Mouse (Mus musculus): ENCODE data around the gene Fam110a. TPM values are rescaled to one million over a fixed set of nuclear protein-coding genes. Genes with fewer than 3 reads are reported as not detected.

The Fam110a gene
- polyA plus RNA-seq, 1 experiment from 2014 or later: 29.0 TPM

DNA sequence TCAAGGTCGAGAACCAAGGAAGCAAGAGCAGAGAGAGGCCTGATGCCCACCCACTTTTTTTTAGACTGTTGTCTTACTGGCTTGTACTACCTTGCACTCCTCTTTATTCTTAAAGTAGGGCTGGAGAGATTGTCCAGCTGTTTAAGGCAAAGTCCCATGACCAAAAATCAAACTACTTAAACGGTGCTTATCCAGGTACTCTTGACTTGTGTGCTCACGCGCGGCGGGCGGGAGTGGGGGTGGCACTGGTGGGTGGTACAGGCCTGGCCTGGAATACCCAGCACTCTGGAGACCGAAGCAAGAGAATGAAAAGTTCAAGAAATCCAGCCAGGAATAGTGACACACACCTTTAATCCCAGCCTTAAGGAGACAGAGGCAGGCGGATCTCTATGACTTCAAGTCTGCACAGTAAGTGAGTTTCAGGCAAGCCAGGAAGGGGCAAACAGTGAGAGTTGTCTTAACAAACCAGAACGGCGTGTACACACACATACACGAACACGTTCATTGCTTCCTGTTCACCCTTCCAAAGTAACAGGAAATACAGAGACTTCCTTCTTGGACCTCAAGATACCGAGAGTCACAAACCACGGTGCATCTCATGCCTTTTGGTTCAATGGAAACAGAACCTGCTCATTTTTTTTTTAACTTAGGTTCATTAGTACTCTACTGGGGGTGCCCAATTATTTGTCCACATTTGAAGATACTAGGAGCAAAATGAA lies 29.2 kb upstream of the Fam110a start:
- 83% methylated on average over 15 of the region's 15 CpGs for WGBS
- Histone ChIP-seq H3K9me3 (replicated peaks; ENCODE audit: low read length) (no peaks in the 10 kb centered on the region), H3K36me3 (ENCODE audit: insufficient read depth, low read length) (no peaks in the 10 kb centered on the region), H3K27ac (no peak overlapping the region), H3K4me3 (replicated peaks; ENCODE audit: low read depth, low read length) (no peak overlapping the region), H3K27me3 (ENCODE audit: insufficient read depth, low read length) (no peaks in the 10 kb centered on the region), H3K9ac (ENCODE audit: low read depth, low read length) (no peak overlapping the region), H3K4me2 (ENCODE audit: low read length) (no peak overlapping the region), H3K4me1 (replicated peaks; ENCODE audit: insufficient read depth, low read length) (no peaks in the 10 kb centered on the region; the same call in 1 of the 2 replicates)
- no peak for TF ChIP-seq CTCF (IDR thresholded peaks at IDR 0.05; ENCODE audit: low read depth)
- no peak for DNase-seq (ENCODE audit: low spot score)
- no peak for ATAC-seq (replicated peaks; ENCODE audit: low FRiP score, low read depth)

- Histone ChIP-seq H3K9me3 (replicated peaks; ENCODE audit: low read length) (no peaks in the 10 kb centered on the region), H3K4me1 (replicated peaks; ENCODE audit: insufficient read depth, low read length) (no peaks in the 10 kb centered on the region; the same call in 1 of the 2 replicates), H3K27ac (no peak overlapping the region), H3K9ac (ENCODE audit: low read depth, low read length) (no peak overlapping the region), H3K27me3 (ENCODE audit: insufficient read depth, low read length) (no peaks in the 10 kb centered on the region), H3K4me2 (ENCODE audit: low read length) (no peak overlapping the region), H3K36me3 (ENCODE audit: insufficient read depth, low read length) (no peaks in the 10 kb centered on the region), H3K4me3 (replicated peaks; ENCODE audit: low read depth, low read length) (no peak overlapping the region)
- DNase-seq (ENCODE audit: low spot score): no peak
- peak; percentile 56 for TF ChIP-seq CTCF (IDR thresholded peaks at IDR 0.05; ENCODE audit: low read depth)
- 46% methylated on average over 10 of the region's 10 CpGs for WGBS
- ATAC-seq (replicated peaks; ENCODE audit: low FRiP score, low read depth): no peak
Measured at GRCm38 (mm10) chr2:152007783-152008182, 27.8 kb upstream of the Fam110a start.

- H3K36me3 ChIP-seq (ENCODE audit: insufficient read depth, low read length): no peaks in the 10 kb centered on the region
- ATAC-seq (replicated peaks; ENCODE audit: low FRiP score, low read depth) (no peak), DNase-seq (ENCODE audit: low spot score) (no peak)
- H3K9ac ChIP-seq (ENCODE audit: low read depth, low read length): no peak overlapping the region
- 41% methylated on average over 6 of the region's 6 CpGs for WGBS
- H3K9me3 ChIP-seq (replicated peaks; ENCODE audit: low read length): no peaks in the 10 kb centered on the region
- no peaks in the 10 kb centered on the region for H3K27me3 ChIP-seq (ENCODE audit: insufficient read depth, low read length)
- H3K4me3 ChIP-seq (replicated peaks; ENCODE audit: low read depth, low read length): no peak overlapping the region
- no peak overlapping the region for H3K27ac ChIP-seq
- H3K4me2 ChIP-seq (ENCODE audit: low read length): no peak overlapping the region
- TF ChIP-seq CTCF (IDR thresholded peaks at IDR 0.05; ENCODE audit: low read depth): no peak
- peaks cover 15% of the 10 kb centered on the region for H3K4me1 ChIP-seq (replicated peaks; ENCODE audit: insufficient read depth, low read length)
Measured at GRCm38 (mm10) chr2:152002529-152002928, 22.5 kb upstream of the Fam110a start.

DNA sequence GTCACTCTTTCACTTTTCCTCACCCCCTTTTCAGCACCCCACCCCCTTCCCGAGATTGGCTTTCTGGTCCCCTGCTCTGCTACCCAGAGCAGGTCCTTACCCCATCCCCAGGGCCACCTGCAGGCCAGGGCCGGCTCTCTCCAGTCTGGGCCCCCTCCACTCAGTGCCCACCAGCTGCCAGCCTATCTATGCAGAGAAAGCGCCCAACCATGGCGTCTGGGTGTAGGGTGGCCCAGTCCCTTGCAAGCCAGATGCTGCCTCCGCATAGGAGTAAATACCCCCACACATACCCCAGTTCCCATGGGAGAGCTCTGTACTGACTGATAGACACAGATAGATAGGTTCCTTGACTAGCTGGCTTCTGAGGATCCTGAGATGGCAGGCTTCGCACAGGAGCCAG lies 20.7 kb upstream of the Fam110a start:
- H3K9me3 ChIP-seq (replicated peaks; ENCODE audit: low read length): no peaks in the 10 kb centered on the region
- no peak overlapping the region for H3K9ac ChIP-seq (ENCODE audit: low read depth, low read length)
- ATAC-seq (replicated peaks; ENCODE audit: low FRiP score, low read depth) (peak; percentile 78), DNase-seq (ENCODE audit: low spot score) (peak; percentile 71)
- WGBS: 35% methylated on average over 6 of the region's 6 CpGs
- no peak overlapping the region for H3K27ac ChIP-seq
- H3K4me2 ChIP-seq (ENCODE audit: low read length): no peak overlapping the region
- TF ChIP-seq CTCF (IDR thresholded peaks at IDR 0.05; ENCODE audit: low read depth): no peak
- no peaks in the 10 kb centered on the region for H3K27me3 ChIP-seq (ENCODE audit: insufficient read depth, low read length)
- no peak overlapping the region for H3K4me3 ChIP-seq (replicated peaks; ENCODE audit: low read depth, low read length)
- no peaks in the 10 kb centered on the region for H3K36me3 ChIP-seq (ENCODE audit: insufficient read depth, low read length)
- H3K4me1 ChIP-seq (replicated peaks; ENCODE audit: insufficient read depth, low read length): peaks cover 18% of the 10 kb centered on the region

- 0 out of 2 replicates have a peak overlapping the region, but pooled peaks have one; percentile 35 for H3K9ac ChIP-seq (ENCODE audit: low read depth, low read length)
- H3K4me3 ChIP-seq (replicated peaks; ENCODE audit: low read depth, low read length): peak overlapping the region; percentile 11; the same call in 1 of the 2 replicates
- ATAC-seq (replicated peaks; ENCODE audit: low FRiP score, low read depth) (peak; percentile 14), DNase-seq (ENCODE audit: low spot score) (no peak)
- peak overlapping the region; percentile 41 for H3K4me2 ChIP-seq (ENCODE audit: low read length)
- H3K36me3 ChIP-seq (ENCODE audit: insufficient read depth, low read length): no peaks in the 10 kb centered on the region
- 0 out of 2 replicates have a peak overlapping the region, but pooled peaks have one; percentile 13 for H3K27ac ChIP-seq
- peaks cover 18% of the 10 kb centered on the region for H3K4me1 ChIP-seq (replicated peaks; ENCODE audit: insufficient read depth, low read length)
- WGBS: 27% methylated on average over 3 of the region's 3 CpGs
- TF ChIP-seq CTCF (IDR thresholded peaks at IDR 0.05; ENCODE audit: low read depth): no peak
- no peaks in the 10 kb centered on the region for H3K27me3 ChIP-seq (ENCODE audit: insufficient read depth, low read length)
- H3K9me3 ChIP-seq (replicated peaks; ENCODE audit: low read length): no peaks in the 10 kb centered on the region
Measured at GRCm38 (mm10) chr2:152000291-152000679, 20.3 kb upstream of the Fam110a start.

- DNase-seq (ENCODE audit: low spot score) (peak; percentile 50), ATAC-seq (replicated peaks; ENCODE audit: low FRiP score, low read depth) (peak; percentile 47)
- Histone ChIP-seq H3K4me2 (ENCODE audit: low read length) (peak overlapping the region; percentile 41), H3K36me3 (ENCODE audit: insufficient read depth, low read length) (no peaks in the 10 kb centered on the region), H3K4me3 (replicated peaks; ENCODE audit: low read depth, low read length) (peak overlapping the region; percentile 11; the same call in 1 of the 2 replicates), H3K9me3 (replicated peaks; ENCODE audit: low read length) (no peaks in the 10 kb centered on the region), H3K27ac (0 out of 2 replicates have a peak overlapping the region, but pooled peaks have one; percentile 13), H3K9ac (ENCODE audit: low read depth, low read length) (0 out of 2 replicates have a peak overlapping the region, but pooled peaks have one; percentile 35), H3K4me1 (replicated peaks; ENCODE audit: insufficient read depth, low read length) (peaks cover 18% of the 10 kb centered on the region), H3K27me3 (ENCODE audit: insufficient read depth, low read length) (no peaks in the 10 kb centered on the region)
- WGBS: 11% methylated on average over 20 of the region's 20 CpGs
- peak; percentile 26 for TF ChIP-seq CTCF (IDR thresholded peaks at IDR 0.05; ENCODE audit: low read depth)
Measured at GRCm38 (mm10) chr2:151999669-152000290, 19.8 kb upstream of the Fam110a start.

Measured in kidney, postnatal 0 days (tissue).